Mouse (Mus musculus) lung, postnatal 4 days (tissue): ENCODE results near the gene Pitpnm3.

ENCODE experiments used
- DNase-seq, 2 experiments: peaks; one replicate each; pipeline ENCODE4 v3.0.0; 2021

The Pitpnm3 gene

DNA sequence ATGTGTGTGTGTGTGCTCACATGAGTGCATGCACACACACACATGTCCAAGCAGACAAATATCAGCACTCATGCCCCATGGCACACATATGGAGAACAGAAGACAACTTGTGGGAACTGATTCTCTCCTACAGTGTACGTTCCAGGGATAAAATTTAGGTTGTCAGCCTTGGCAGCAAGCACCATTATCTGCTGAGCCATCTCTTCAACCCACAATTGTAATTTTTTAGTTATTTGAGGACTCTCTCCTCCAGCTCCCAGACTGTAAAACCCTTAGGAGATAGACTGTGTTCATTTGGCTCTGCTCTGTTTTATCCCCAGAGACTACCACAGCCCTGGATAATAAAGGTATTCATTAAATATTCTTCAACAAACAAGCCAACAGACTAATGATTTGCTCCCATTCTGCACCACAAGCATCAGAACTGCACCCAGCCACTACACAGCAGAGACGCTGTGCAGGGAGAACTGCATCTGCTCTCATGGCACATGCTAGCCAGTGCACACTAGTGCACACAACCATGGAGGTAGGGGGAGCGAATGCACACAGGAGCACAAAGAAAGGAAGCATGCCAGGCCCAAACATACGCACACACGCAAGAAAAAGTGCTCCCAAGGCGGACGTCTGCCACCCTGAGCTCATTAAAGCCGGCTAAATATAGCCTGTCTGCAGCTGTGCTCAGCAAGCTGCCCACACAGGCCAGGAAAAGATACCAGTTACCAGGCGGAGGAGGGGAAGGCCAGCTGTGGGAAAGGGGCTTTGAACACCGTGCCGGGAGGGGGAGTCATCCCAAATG is 49.1 kb downstream of the Pitpnm3 start:
- peak; percentile 17 to 45 for DNase-seq

DNA sequence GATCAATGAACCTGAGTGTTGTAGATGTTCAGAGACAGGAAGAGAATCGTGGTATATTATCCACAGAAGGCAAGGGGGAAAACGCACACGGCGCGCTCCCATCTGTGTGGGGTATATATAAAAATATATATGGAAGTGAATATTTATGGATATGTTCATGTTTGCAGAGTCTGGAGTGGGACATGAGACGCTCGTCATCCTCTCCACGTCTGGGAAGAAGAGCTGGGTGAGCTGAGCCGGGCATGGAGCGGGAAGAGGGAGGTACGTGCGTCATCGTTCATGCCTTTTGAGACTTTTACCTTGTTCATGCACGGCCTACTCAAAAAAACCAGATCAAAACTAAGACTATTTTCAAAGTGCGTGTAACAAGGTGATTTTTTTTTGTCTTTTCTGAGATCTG is 51.2 kb downstream of the Pitpnm3 start:
- DNase-seq = no peak

DNA sequence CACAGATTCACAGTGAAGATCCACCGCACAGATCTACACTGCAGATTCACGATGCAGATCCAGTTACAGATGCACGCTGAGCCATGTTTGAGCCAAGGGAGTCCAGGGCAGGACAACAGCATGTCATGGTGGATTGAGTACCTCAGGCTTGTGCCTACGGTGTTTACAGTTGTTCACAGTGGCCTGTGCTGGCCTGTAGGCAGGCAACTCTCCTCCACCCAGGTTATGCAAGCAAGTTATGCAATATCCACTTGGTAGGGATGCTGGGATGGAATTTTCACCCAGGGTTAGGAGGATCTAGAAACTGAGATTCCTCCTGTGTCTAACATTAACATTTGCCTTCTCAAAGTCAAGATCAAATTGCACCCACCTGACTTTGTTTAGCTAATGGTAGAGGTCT is 53.0 kb downstream of the Pitpnm3 start:
- no peak for DNase-seq

DNA sequence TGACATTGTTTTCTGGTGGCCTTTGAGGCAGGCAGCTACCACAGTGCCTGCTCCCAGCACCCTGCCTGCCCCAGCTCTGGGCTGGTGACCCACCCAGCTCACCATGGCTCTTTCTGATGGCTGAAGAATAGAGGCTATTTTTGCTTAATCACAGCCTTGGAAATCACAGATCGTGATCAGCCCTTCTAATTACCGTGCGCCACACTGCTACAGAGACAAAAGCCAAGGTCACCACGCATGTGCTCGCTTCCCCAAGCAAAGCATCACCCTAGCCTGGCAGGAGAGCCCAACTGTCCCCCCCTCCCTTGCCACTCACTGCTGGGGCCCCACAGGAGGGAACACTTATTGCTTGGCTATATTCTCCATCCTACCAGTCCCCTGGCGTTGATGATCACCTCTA is 55.1 kb downstream of the Pitpnm3 start:
- no peak for DNase-seq

DNA sequence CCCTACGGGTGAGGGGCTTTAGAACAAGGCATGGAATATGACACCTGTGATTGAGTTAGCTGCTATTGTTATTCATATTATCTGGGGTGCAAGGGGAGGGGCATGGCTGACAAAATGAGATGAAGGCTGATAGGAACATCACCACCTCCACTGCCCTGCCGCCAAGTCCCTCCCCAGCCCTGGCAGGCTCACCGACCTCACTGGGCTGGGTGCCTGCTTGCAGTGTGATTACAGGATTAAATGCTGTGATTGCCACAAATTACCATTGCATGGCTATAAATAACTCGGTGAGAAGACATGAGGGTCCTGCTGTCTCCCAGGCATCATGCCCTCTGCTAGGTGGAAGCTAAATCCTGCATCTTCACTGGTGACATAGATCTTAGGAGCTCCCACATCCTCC is 56.9 kb downstream of the Pitpnm3 start:
- no peak for DNase-seq

DNA sequence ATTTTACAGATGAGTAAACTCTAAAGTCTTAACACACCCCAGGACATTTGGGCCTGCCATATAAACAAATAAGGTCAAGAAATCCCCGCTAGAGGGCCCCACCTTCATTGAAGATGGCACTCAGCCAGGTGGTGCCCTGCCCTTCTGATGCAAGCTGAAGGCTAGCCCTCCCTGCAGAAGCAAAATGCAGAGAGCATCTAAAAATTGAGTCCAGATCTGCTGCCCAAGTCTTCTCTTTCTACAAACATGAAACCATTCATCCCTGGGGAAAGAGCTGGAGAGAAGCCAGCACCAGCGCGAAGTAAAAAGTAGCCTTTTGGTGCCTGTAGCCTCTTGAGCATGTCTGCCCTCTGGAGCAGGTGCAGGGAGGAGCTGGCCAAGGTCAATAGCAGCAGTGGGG is 57.5 kb downstream of the Pitpnm3 start:
- DNase-seq = peak in 1 of 2 experiments; percentile 16

DNA sequence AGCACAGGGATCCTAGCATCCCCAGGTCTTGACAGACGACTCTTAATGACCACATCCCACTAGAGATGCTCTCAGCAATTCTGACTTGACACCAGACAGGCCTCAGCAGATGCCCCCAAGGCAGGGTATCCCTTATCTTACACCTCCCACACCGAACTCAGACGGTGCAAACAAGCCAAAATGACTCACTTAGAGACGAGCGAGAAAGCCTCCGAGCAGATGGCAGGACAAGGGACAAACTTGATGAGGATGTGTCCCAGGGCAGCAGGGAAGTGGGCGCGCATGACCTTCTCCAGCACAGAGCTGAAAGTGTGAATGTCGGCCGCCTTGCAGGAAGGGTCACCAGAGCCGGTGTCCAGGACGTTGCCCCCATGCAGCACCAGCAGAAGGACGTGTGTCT is 61.3 kb downstream of the Pitpnm3 start:
- DNase-seq = no peak

DNA sequence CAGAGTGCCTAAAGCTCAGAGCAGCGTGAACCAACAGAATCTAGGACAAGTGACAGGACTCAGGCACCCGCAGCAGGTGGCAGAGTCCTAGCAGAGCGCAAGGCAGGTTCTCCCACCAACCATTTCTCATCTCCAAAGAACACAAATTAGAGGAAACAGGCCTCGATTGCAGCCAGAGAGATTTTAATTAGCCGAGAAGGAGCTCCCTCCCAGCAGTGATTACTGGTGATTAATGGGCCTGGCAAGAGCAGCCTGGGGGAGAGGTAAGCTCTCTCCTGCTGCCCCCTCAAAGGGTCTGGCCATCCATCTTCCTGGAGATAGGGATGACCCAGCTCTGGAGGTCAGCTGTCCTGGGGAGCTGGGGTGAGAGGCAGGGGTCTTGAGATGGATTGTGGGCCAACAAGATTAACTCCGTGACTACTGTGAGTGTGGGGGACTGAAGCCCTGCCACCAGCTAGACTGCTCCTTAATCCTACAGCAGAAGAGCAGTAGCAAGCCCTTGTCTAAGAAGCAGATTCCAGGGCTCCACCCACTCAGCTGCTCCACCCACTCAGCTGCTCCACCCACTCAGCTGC is 63.2 kb downstream of the Pitpnm3 start:
- DNase-seq = no peak

DNA sequence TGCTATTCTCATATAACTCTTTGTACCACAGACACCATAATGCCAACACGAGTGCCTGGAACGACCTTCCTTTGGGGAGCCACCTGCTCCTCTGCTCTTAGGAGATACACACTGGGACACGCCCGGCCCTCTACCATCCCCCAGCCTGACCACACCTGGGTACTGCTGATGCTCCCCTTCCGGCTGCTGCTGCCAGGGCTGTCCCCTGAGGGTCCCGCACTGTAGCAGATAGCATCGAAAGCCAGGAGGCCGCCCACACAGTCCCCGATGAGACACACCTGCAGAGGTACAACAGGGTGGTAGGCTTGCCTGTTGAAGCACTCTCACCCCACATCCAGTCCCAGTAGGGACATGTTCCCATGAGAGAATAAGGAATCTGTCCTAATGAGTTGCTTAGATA is 64.8 kb downstream of the Pitpnm3 start:
- no peak for DNase-seq

DNA sequence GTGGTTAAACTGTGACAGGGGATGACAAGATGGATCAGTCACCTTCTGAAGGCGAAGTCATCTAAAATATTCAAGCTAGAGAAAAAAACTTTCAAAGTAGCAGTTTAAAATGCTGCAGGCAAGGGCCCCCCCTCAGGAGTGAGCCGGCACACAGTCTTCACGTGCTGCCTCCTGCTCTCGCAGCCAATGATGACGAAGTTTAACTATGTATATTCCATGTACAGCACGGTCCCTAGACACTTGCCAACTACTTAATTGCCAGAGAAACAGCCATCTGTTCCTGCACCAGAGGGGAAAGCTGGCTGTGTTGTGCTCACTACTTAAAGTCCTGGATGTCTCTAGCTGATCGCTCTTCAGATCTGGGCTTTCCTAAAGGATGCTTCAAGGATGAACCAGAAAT is 67.6 kb downstream of the Pitpnm3 start:
- no peak for DNase-seq

DNA sequence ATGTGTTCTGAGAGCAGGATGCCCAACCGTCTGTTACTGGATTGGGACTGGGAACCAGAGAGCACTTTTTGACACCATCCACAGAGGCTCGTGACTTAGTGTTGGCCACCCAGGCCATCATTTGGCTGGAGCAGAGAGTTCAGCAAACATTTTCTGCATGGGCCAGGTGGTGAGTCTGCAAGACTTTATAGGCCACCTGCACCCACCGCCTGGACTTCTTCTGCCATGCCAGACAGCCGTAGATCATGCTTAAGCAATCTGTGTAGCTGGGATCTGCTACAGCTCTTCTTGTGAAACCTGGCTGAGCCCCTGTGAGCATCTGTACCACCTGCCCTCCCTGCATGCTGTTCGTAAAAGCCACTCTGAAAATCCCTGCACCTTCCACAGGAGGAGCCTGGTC is 68.3 kb downstream of the Pitpnm3 start:
- no peak for DNase-seq

DNA sequence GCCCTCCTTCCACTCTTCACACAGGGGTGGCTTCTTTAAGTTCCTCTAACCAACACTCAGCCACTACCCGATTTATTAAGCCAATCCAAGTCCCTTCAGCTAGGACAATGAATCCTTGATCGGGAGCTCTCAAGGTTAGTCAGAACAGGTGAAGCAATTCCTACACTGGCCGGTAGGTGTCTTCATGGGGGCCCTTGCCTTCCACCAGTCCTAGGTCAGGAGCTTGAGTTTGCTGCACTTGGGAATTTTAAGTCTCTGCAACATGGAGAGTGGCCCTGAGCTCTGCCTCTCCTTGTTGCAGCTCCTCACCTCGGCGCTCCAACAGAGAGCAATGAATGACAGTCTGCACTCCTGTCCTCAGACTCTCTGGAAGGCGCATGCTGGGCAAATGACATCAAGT is 69.2 kb downstream of the Pitpnm3 start:
- DNase-seq = peak in 1 of 2 experiments; percentile 51

DNA sequence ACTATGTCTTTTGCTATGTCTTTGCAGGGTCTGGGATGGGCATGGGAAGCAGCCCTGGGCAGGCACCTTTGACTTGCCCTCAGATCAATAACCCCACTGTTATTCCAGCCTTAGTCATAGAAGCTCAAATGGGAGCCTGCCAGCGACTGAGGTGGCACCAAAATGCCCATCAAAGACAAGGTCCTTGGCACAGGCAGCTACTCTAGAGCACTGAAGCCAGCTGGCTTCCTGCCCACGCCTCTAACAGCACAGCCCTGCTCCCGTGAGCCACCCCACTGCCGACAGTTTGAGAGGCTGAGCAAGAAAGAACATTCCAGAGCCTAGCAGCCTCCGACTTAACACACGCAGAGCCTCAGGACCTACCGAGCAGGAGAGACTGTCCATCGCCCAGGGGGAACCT is 70.5 kb downstream of the Pitpnm3 start:
- DNase-seq = peak; percentile 36 to 60

DNA sequence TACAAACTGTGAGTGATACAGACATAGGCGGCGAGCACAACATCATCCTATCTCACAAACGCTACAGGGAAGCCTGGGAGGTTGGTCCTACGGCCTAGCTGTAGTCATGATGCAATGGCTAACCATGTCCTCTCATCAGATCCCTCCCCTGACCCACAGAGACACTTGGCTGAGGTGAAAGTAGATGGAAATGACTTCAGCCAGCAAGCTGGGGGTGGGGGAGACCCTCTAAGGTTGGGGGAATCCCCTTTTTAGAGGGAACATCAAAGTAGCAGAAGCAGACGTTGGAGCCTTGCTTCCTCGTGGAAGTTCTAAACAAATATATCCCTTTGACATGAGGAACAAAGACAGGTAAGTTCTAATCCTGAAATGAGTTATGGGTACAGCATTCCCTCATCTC is 71.2 kb downstream of the Pitpnm3 start:
- DNase-seq = no peak

DNA sequence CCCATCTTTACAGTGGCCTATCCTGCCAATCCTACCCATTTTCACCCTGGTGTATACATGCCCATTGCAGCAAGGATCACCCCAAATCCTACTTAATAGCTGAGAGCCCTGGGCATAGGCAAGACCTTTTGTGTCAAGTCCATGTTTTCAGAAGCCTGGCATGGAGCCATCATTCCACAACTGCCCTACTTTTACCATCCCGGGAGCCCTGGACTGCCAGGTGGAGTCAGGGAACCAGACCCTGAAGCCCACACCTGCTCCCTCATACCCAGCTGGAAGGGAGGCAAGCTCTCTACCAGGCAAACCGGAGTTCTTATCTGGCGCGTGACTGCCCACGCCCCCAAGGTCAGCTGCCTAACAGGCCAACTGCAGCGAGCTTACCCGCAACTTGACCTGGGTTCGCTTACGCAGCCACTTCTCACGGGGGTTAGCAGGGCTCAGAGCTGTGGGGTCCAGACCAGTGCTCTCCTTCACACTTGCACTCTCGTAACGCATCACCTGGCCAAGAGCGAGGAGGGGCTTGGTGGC is 74.4 kb downstream of the Pitpnm3 start:
- DNase-seq = no peak

DNA sequence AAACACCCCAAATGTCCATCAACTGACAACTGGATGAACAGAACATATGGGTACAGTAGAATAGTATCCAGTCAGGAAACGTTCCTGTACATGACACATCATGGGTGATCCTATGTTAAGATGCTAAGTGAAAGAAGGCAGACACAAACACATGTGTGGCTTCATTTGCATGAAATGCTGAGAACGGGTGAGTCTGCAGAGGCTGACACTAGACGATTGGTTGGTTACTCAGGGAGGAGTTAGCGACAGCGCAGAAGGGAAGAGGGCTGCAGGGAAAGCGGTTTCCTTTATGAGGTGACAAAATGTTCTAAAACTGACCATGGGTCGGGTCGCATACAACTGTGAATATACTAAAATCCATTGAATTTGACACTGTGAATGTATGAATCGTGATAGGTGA is 75.2 kb downstream of the Pitpnm3 start:
- no peak for DNase-seq

DNA sequence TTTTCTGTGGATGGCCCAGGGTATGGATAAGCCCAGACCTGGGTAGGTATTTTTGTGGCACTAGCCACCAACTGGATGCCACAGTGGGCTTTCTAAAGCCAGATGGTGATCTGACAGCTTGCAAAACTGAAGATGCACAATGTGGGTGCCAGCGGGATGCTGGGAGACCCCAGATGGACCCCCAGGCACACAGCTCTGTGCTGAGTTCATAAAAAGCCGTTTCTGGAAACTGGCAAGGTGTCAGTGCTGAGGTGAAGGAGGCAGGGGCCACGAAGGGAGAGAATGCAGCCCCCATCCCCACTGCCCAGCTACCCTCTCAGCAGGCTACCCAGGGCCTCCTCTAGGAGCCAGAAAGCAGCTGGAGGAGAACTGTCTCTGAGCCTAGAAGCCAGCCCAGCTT is 78.4 kb downstream of the Pitpnm3 start:
- no peak for DNase-seq

DNA sequence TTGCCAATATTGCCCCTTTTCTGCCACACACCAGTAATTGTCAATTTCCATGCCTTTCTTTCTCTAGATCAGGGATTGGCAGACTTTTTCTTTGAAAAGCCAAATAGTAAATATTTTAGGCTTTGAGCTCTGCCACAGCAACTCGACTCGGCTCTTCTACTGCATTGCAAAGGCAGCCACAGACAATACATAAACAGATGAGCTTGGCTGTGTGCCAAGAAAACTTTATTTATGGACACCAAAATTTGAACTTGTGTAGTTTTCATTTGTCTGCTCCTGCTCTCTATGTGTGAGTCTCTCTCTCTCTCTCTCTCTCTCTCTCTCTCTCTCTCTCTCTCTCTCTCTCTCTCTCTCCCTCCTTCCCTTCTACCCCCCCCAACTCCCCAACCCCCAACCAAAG is 80.4 kb downstream of the Pitpnm3 start:
- DNase-seq = no peak

DNA sequence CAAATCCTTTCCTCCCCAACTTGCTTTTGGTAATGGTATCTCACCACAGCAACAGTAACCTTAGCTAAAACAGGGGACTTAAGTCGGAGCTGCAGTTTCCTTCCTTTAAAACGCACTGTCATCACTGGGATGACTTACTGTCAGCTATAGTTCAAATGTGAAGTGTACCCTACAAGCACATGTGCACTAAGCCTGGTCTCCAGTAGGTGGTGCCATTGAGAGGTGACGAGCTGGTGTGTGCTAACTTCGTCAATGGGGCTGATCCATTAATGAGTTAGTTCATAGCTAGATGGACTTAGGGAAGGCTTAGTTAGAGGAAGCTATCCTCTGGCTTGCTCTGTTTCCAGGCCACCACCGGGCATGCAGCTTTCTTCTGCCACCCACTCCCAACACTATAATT is 82.9 kb downstream of the Pitpnm3 start:
- peak; percentile 59 to 80 for DNase-seq

DNA sequence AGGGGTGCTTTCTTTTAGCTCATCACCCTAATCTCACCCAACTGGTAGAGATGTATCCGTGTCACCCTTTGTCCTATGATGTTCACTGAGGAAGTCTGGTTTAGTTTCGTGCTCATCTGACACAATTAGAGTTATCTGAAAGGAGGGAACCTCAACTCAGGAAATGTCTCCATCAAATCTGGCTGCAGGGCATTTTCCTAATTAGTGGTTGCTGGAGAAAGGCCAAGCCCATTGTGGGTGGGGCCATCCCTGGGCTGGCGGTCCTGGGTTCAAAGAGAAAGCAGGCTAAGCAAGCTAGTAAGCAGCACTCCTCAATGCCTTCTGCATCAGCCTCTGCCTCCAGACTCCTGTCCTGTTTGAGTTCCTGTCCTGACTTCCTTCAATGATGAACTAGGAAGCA is 83.4 kb downstream of the Pitpnm3 start:
- DNase-seq = no peak

DNA sequence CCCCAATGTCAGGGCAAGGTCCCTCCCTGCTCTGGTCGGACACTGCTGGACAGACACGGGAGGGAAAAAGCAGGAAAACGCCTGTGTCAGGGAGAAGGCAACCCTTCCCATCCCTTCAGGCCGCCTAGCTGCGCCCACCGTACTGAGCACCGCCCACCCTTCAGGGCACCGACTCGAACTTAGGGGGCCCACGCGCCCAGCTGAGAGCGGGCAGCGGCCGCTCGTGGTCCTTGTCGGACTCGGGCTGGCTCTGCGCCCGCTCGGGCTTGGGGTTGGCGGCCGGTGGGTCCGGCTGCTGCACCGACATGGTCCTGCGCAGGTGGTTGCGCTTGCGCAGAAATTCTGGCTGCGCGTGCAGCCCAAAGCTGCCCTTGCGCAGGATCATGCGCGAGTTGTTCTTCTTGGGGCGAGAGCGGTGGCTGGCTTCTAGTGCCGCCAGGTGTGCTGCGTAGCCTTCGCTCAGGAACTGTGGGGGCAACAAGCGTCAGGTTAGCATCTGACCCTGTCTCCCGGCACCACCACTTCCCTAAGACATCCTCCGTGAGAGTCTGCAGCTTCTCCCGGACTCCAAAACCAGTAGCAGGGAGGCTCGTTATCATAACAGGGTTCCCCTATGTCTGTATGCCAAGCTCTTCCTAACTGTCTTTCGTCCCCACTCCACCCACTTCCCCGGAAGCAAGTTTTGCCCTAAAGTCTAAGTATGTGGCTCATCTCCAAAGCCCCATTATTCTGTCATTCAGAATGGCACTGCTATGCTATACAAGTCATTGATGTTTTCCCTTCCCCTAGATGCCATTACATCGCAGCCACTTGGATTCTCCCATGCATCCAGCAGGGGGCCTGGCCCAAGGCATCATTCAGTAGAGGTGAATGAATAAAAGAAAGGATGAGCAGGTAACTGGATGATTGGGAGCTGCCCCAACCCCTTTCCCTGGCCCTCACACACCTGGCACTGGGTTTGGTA is 84.4 kb downstream of the Pitpnm3 start:
- DNase-seq = no peak

DNA sequence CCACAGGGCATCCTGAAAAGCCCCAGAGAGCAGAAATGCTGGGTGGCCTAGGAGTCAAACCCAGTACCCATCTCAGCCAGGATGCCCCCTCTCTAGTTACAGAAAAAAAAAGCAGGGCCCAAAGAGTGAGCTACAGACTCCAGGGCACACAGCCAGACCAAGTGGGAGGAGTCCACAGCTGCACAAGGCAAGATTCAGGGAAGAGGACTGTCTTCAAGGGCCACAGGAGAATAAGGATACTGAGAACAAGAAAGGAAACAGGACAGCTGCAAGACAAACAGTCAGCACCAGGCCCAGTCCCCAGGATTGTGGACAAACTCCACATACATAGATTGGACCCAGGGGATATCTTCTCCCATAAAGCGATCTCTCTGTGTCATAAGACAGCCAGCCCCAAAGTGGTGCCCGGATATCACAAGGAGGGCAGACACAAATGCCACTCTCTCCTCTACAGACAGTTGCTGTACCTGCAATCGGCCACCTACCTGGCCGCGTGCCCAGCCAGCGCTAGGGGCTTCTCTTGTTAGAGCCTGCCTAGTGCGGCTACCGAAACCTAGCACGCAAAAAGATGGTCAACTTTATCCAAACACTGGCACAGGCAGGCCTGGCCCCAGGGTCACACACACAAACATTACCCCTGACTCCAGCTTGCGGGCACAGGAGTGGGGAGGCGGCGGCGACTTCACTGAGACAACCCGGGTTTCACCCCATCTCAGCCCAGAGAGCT is 85.2 kb downstream of the Pitpnm3 start:
- DNase-seq = no peak
